Mouse (Mus musculus): ENCODE measurements around the gene Nckap1.

The Nckap1 gene

DNA sequence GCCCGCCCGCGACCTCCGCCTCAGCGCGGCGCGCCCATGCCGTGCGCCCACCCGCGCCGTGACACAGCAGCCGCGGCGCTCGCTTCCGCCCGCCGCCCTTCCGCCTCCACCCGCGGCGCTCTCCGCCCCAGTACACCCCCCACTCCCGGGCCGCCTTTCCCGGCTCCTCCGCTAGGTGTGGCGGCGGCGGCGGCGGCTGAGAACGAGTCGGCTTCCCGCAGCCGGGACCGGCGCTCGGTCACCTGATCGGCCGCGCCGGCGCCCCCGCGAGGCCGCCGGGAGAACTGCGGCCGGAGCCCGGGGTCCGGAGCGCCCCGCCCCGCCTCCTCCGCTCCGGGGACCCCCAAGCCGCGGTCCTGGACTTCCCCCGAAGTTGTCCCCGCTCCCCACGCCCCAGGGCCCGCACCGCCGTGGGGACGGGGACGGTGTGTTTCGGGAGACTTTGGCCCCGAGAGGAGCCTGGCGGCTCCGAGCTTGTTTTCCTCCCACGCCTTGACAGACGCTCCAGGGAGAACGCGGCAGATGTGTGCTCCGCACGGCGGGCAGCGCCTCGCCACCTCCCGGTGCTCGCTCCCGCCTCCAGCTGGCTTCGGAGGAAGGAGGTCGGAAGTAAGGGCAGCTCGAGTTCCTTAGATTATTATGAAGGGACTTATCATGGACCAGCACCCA is at the start of gene Nckap1:
Gene Nckap1 (minus strand): TSS at position 338 of the 669 bp plus-strand sequence.
- peak; percentile 73 to 75 for DNase-seq (ENCODE audit: low read depth in 2 of 2, low spot score in 2 of 2)

DNA sequence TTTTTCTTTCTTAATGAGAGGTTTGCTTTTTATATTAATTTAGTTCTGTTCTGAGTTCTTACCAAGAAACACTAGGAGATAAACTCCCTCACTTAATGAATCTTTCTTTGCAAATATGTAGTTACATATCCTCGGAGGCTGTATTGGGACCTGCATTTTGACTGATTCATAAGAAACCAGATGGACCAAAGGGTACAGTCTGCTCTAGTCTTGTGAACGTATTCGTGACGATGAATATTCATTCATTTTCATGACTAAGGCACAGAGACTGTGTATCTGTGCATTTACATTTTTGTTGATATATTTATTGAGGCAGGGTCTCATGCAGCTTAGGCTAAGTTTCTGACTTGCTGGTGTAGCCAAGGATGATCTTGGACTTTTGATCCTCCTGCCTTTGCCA is 43.3 kb upstream of the Nckap1 start:
- no peak for DNase-seq (ENCODE audit: low read depth in 2 of 2, low spot score in 2 of 2)

DNA sequence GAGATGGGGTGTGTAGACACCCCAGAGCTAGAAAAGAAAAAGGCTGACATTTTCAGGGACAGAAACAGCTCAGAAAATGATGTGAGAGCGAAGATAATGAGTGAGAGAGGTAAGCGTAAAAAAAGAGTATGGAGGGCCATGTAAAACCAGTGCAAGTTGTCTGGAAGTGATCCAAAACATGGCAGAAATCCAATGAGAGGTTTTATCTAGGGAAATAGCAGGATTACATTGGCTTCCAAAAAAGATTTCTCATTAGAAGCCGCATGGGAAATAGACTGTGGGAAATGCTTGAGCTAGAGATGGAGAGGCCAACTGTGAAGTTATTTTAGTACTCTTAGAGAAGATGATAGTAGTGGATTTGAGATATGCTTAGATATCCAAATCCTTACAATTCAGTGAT is 40.7 kb upstream of the Nckap1 start:
- no peak for DNase-seq (ENCODE audit: low read depth in 2 of 2, low spot score in 2 of 2)

DNA sequence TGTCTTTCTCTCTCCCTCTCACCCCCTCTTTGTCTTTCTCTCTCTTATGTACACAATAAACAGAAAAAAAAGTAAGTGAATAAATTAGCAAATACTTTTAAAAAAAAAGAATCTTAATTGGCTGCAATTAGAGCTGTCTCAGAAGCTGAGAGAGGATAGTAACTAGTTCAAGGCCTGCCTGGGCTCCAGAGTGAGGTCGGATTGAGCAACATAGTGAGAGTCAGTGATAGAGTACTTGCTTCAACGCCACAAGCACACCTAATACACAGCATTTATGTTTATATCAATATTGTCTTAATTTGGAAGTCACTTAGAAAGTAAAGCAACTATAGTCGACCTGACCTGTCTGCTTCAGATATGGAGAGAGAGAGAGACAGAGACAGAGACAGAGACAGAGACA is 37.8 kb upstream of the Nckap1 start:
- DNase-seq (ENCODE audit: low read depth in 2 of 2, low spot score in 2 of 2), result no peak

DNA sequence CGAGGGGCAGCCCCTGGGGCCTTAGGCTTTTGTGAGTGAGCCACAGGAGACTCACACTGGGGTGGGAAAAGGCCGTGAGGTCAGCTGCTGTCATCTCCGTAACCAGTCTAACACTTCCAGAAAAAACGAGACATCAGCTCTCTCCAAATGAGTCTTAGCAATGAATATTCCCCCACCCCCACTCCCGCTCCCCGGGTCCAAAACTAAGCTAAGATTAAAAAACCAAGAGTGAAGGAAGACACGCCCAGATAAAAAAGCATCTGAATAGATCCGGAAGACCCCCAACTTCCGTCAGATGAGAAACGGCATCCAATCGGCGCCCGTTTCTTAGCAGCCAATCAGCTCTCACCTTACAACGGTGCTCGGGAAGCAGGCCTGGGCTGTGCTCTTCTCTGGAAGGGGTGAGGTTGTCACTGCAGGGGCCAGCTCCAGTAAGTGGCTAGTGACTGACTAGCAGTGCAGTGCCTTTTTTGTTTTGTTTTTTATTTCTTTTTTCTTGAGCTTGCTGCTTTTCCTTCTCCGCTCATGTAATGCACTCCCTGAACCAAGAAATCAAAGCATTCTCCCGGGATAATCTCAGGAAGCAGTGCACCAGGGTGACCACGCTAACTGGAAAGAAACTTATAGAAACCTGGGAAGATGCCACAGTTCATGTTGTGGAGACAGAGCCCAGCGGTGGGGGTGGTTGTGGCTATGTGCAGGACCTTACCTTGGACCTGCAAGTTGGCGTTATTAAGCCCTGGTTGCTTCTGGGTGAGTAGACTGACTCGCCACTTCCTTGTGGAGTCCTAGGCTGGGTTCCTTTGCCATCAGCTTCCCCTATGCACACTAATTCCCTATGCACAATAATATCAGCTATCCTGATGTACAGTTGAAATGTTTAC is 35.9 kb upstream of the Nckap1 start, which contains the start of the genes Dusp19 and Nup35:
Gene Dusp19 (plus strand): TSS at position 192 of the 884 bp plus-strand sequence.
Gene Nup35 (plus strand): TSS at position 383 of the 884 bp plus-strand sequence.
- DNase-seq (ENCODE audit: low read depth in 2 of 2, low spot score in 2 of 2), result peak; percentile 85 to 91

DNA sequence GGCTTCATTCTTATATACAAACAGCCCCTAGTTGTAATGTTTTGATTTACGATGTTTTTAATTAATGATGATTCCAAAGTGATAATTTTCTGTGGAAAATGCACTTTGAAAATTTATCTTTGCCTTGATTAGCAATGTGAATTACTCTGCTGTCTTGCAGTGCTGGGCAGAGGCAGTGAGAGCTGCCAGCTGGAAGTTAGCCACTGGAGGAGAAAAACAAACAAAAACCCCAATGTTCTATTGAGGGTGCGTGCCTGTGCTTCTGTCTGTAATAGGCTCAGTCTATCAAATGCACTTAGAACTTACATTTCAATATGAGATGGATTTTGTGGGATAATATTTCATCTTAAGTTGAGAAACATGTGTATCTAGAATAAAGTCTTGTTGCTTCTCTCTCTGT is 31.6 kb upstream of the Nckap1 start:
- no peak for DNase-seq (ENCODE audit: low read depth in 2 of 2, low spot score in 2 of 2)

DNA sequence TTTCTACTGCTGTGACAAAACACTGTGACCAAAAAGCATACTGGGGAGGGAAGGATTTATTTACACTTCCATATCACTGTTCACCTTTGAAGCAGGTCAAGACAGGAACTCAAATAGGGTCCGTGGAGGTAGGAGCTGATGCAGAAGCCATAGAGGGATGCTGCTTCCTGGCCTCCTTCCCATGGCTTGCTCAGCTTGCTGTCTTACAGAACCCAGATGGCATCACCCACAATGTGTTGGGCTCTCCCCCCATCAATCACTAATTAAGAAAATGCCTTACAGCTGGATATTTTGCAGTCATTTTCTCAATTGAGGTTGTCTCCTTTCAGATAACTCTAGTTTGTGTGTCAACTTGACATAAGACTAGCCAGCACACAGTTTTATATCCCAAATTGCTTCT is 31.1 kb upstream of the Nckap1 start:
- no peak for DNase-seq (ENCODE audit: low read depth in 2 of 2, low spot score in 2 of 2)

DNA sequence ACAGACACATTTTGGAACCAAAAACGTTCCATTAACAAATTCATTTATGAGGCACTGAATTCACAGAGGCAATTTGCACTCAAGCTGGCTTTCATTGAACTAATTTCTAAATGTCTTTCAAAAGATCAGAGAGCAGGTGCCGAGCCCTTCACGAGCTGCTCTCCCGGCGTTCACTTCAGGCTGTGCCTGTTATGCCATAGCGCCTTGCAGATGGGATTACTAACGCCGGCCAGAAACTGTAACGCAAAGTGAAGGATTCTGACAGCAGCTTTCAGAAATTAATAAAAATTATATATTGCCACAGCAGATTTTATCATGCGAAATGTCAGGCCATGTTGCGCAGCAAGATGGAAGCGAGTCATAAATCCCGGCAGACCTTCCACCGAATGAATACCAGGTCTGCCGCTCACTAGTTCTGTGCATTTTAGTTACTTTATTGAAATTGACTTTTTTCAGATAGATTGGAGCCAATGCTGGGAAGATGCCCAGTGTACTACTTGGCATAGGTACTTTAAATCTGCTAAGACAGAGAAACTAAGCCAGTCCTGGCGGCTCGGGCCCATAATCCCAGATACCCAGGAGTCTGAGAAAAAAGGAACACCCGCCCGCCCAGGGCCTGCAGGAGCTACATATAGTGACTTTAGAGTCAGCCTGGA is 22.7 kb upstream of the Nckap1 start:
- no peak for DNase-seq (ENCODE audit: low read depth in 2 of 2, low spot score in 2 of 2)

DNA sequence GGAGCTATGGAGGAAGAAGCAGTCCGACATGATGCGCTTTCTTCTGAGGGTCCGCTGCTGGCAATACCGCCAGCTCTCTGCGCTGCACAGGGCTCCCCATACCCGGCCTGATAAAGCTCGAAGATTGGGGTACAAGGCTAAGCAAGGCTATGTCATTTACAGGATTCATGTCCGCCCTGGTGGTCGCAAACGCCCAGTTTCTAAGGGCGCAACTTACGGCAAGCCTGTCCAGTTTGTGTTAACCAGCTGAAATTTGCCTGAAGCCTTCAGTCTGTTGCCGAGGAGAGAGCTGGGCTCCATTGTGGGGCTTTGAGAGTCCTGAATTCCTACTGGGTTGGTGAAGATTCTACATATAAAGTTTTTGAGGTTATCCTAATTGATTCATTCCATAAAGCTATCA is 21.6 kb upstream of the Nckap1 start:
- no peak for DNase-seq (ENCODE audit: low read depth in 2 of 2, low spot score in 2 of 2)

DNA sequence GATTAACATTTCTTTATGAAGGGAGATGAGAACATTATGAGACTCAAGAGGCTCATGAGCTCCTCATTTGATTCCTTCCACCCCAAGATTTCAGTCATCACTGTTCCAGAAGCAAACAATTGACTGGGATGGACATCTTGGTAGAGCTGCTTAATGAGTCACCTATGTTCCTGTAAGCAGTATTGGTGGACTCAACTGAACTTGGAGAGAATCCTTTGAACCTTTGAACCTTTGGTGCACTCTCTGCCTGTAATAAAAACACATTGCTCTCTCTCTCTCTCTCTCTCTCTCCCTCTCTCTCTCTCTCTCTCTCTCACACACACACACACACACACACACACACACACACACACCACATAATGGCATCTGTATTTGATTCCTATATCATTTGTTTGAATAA is 19.4 kb upstream of the Nckap1 start:
- DNase-seq (ENCODE audit: low read depth in 2 of 2, low spot score in 2 of 2), result no peak

DNA sequence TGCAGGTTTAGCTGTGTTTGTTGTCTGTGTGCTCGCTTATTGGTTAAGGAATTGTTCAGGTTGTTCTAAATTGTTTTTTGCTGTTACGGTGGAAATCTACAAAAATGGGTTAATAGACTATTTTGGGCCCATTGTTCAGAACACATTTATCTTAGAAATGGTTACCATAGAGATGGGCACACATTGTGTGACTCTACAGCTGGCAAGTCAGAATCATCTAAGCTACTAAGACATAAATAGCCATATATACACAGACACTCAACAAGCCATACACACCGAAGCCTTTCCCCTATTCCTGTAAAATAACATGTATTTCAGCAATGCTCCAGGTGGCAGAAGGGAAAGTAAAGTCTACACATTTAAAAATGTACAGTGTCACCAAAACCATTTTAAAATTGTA is 18.7 kb upstream of the Nckap1 start:
- DNase-seq (ENCODE audit: low read depth in 2 of 2, low spot score in 2 of 2), result no peak

DNA sequence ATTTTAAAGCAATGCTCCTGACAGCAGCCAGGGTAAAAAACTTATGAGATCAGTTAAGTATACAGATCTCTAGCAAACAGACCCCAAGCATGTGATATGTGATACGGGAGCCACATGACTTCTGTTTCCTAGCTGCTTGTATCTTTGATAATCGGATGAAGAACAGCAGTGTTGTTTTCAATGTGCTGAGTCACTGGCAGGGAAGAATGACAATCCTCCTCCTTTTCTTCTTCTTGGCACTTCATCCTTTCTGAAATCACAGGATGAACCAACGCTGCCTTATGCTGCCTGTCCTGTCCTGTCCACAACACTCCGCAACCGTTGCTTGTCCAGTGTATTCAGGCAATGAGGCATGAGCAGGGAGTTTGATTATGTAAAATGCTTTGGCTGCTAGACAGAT is 15.8 kb upstream of the Nckap1 start:
- no peak for DNase-seq (ENCODE audit: low read depth in 2 of 2, low spot score in 2 of 2)

DNA sequence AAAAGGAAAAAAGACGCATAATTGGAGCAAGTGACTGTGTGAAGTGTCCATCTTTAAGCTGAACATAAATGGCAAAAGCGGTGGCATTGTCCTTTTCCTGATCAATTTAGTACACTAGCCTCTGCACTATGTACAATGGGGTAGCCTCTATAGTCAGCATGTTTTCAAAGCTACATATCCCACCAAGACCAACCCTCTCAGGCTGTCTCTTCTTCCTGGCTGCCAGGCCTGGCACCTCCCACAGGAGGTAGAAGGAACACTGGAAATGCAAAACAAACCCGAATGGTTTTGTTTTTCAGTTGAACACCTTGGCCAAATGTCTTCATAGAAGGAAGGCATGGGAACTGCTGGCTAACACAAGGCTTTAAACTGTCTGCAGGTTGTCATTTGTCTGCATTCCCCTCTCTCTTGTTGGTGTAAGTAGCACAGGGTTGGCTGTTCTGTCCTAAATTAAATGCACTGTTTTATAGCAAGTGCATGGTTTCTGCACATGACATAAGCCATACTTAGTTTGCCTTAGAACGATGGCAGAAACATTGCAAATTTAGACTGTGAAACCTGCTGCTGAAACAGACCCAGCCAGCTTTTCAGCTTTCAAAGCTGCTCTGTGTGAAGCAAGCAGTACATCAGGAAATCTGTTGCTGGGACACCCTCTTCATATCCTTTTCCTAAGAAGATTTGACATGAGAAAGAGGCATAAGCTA is 13.2 kb upstream of the Nckap1 start:
- DNase-seq (ENCODE audit: low read depth in 2 of 2, low spot score in 2 of 2), result no peak

DNA sequence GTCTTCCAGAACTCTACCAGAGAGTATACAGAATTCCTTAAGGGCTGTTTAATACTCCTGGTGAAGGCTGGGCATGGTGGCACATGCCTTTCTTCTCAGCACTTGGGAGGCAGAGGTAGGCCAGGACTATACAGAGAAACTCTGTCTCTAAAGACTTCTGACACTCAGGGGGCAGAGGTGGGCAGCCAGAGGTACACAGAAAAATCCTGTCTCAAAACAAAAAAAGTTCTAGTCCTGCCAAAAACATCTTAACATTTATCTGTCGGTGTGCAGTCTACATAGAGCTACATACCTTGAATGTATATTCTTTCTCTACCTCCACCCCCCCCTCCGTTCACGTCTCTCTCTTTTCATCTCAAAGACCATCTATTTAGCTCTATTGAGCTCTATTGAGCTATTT is 1.2 kb upstream of the Nckap1 start:
- DNase-seq (ENCODE audit: low read depth in 2 of 2, low spot score in 2 of 2), result no peak

DNA sequence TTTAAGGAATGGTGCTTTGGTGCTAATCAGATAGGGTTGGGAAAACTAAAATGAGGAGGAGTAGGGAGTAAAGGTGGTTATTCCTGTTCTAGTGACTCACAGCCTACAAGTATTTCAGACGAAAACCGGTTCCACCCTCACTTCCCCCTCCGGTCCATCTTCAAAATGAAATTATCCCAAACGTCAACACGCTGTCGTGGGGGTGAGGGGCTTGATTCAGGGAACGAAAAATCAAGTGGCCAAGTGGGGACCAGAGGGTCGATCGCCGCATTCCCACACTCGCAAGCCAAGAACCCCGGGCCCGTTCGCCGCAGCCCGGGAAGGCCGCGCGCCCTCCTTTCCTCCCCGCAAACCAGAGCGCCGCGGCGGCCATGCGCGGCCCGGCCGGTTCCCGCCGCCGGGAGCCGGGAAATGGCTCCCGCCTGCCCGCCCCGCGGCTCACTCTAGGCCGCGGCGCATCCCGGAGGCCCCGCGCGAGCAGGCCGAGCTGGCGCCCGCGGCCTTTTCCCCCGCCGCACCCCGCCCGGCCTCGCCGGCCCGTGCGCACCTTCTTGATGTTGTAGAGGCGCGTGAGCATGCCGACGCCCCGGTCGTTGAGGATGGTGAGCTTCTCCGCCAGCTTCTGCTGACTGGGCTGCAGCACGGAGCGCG is 744 bp downstream of the Nckap1 start:
- peak in 1 of 2 experiments; percentile 11 for DNase-seq (ENCODE audit: low read depth in 2 of 2, low spot score in 2 of 2)

DNA sequence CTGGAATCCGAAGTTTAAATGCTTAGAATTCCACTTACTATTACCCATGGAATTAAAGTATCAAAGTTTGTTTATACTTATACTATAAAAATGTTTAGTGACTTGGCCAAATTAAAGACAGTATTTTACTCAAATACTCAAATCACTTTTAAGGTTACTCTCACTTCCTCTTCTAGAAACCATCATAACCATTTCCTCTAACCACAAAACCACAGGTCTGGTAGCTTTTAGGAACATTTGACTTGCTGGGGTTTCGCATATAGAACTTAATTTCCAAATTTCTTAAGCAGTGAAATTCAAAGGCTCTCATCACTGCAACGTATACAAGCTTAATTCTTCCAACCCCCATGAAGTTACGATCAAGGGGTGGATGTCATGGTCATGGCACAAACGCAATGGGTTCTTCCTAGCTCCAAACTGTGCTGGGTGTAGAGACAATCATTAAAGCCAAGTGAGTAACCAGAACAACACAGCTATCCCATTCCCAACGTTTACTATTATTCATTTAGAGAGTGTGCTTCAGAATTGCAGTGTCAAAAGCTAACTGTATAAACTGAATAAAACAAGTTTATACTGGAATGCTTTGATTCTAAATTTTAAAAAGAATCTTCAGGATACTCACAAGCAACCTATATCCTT is 1.8 kb downstream of the Nckap1 start:
- no peak for DNase-seq (ENCODE audit: low read depth in 2 of 2, low spot score in 2 of 2)

DNA sequence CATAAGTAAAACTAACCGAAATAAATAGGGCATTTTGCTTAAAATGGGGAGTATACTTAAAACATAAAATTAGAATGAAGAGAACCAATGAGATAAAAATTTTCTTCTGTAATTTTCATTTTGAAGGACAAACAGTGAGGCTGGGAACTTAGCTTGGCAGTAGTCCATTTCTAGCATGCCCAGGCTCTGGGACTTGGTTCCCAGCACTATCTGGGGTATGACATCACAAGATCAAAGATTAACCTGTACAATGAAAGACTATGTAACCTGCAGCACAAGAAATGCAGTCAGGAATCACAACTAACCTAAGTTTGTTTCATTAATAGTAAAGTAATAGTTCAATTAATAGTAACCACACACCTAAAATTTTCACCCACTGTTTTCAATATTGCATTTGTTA is 3.9 kb downstream of the Nckap1 start:
- no peak for DNase-seq (ENCODE audit: low read depth in 2 of 2, low spot score in 2 of 2)

DNA sequence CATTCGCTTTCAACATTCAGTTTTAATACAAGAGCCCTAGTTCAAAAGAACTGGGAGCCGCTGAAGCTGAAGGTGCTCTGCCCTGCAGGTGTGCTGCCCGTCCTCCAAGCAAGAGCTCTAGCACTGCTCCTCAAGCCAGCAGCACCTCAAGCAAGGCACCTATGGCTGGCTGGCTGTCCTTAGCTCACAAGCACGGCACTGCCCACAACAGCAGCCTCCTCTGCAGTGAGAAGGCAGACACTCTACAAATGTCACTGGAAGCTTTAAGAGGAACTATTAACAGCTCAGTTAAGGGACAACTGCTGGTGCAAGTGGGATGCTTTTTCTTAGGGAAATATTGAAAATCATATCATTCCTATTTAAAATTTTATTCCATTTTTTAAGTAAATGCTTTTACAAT is 10.5 kb downstream of the Nckap1 start:
- no peak for DNase-seq (ENCODE audit: low read depth in 2 of 2, low spot score in 2 of 2)

DNA sequence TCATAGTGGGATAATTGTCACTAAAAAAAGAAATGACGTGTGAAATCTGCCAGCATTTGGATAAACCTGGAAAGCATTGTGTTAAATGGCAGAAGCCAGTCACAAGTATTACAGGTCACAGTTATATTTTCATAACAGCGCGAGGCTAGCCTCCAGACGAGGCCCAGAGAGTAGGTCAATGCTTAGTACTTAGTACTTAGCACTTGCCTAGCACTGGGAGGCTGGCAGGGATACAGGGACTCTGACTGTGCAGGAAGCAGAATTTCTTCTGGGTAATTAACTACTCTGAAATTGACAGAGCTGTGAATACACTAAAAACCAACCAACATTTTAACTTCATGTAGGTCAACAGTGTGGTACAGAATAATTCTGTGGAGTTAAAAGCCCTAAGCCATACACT is 13.8 kb downstream of the Nckap1 start:
- no peak for DNase-seq (ENCODE audit: low read depth in 2 of 2, low spot score in 2 of 2)

DNA sequence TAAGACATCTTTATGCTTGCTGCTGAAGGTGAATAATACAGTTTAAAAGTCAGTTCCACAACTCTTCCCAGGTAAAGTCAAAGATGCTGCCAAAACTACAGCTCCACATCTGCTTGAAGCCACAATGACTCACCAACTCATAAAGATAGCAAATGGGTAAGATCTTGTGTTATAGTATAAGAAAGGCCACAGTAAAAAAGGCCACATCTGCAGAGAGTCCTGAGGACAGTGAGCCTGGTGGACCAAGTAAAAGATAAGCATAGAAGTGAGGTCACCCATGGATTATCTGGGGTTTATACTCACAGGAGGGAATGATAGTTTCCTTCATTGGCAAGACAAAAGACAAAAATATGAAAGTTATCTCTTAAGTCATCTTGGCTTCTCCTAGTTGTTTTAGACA is 18.9 kb downstream of the Nckap1 start:
- DNase-seq (ENCODE audit: low read depth in 2 of 2, low spot score in 2 of 2), result no peak

Measured in CD8-positive naive resting alpha-beta T cell, adult 2 months (primary cell).